Mouse (Mus musculus): ENCODE data around the gene Dbr1. TPM values are rescaled to one million over a fixed set of nuclear protein-coding genes. Genes with fewer than 3 reads are reported as not detected.
"Not testable (repeated sequence)": the region's sequence is repeated elsewhere in the genome, so short reads cannot be mapped to it uniquely, and the experiment has no call there.

Gene Dbr1
- polyA plus RNA-seq, 1 experiment from 2014 or later, result 31.8 TPM

DNA sequence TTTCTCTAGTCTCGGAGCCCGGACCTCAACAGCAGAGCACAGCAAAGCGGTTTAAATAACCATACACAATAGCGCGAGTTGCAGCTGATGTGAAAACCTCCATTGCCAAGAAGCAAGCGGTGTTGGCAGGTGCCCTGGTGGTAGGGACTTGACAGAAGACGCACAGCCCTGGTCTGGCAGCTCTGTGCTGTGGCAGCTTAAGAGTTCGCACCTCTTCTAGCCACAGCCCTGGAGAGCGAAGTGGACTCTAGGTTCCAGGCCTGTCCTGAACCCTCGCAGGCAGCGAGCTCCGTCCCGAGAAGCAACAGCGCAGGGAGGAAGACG, 7.6 kb upstream of the Dbr1 start:
- H3K27me3 ChIP-seq, result peaks cover 8% of the 10 kb centered on the region
- peak overlapping the region; percentile 93 for H3K4me3 ChIP-seq
- H3K36me3 ChIP-seq (ENCODE audit: poor library complexity, severe bottlenecking), result no peaks in the 10 kb centered on the region
- peak overlapping the region; percentile 91 for H3K27ac ChIP-seq
- peak; percentile 63 for ATAC-seq
- peak overlapping the region; percentile 84 for H3K9ac ChIP-seq
- H3K4me1 ChIP-seq, result peaks cover 22% of the 10 kb centered on the region
- H3K9me3 ChIP-seq (replicated peaks), result no peaks in the 10 kb centered on the region
- under 1% methylated on average over 15 of the region's 15 CpGs for WGBS
- H3K4me2 ChIP-seq, result peak overlapping the region; percentile 94

DNA sequence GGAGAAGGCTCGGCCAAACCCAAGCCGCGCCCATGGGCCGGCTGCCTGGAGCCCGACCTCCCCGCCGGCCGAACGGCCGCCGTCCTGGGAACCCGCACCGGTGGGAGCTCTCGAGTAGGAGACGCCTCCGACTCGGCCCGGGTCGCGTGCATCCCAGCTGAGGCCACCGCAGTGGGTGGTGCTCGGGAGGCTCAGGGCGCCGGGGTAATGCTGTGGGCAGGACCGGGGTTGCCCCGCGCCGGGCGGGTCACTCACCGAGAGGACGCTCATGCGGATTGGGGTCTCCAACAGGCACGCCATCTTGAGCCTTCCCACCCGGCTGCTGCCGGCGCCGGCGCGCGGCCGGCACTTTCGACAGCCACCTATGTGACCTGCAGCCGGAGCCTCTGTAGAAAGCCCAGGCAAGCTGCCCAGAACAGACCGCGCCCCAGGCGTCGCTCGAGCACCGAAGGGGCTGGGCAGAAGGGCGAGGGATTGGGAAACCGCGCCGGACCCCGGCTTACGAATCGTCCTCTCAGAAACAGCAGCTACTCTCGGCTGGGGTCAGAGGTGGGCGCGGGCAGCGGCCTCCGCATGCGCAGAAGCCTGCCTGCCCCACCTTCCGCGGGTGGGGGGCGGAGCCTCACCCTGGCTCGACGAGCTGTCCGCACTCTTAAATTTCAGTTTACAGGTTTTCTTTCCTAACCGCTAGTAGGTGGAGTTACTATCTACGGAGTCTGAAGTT, 7.1 kb upstream of the Dbr1 start, which contains the start of gene Armc8:
TSS of gene Armc8 (minus strand) at position 553 of the 724 bp plus-strand sequence.
- ATAC-seq, result peak; percentile 95
- no peaks in the 10 kb centered on the region for H3K36me3 ChIP-seq (ENCODE audit: poor library complexity, severe bottlenecking)
- peaks cover 22% of the 10 kb centered on the region for H3K4me1 ChIP-seq

DNA sequence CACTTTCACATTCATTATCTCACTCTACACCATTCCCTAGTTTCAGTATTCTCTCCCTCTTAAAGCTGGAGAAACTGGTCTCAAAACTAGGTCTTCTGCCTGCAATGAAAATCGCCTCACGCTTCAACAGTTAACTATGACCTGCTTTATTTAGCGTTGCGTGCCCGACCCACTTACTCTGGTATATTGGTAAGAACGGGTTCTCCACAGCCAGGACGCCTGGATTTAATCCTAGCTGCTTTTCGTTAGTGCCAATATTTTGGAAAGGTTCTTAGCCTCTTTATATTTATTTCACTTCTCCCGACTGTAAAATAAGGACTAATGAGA, 6.6 kb upstream of the Dbr1 start:
- Histone ChIP-seq H3K36me3 (ENCODE audit: poor library complexity, severe bottlenecking) (no peaks in the 10 kb centered on the region), H3K27me3 (peaks cover 8% of the 10 kb centered on the region), H3K4me3 (peak overlapping the region; percentile 93), H3K27ac (peak overlapping the region; percentile 91; the same call in 1 of the 2 replicates), H3K4me2 (peak overlapping the region; percentile 94), H3K4me1 (peaks cover 17% of the 10 kb centered on the region), H3K9me3 (replicated peaks) (no peaks in the 10 kb centered on the region), H3K9ac (peak overlapping the region; percentile 84)
- 2% methylated on average over 9 of the region's 9 CpGs for WGBS
- ATAC-seq, result peak; percentile 62; the same call in 1 of the 2 replicates

More for the DNA sequence above, 7.1 kb upstream of the Dbr1 start, which contains the start of gene Armc8:
- H3K9ac ChIP-seq, result peak within 1 kb of the TSS; percentile 84
- under 1% methylated on average over 60 of the region's 70 CpGs for WGBS
- H3K27me3 ChIP-seq, result peaks cover 8% of the 10 kb centered on the region
- peak within 1 kb of the TSS; percentile 93 for H3K4me3 ChIP-seq
- peak within 1 kb of the TSS; percentile 91 for H3K27ac ChIP-seq
- peak within 1 kb of the TSS; percentile 94 for H3K4me2 ChIP-seq
- no peaks in the 10 kb centered on the region for H3K9me3 ChIP-seq (replicated peaks)

DNA sequence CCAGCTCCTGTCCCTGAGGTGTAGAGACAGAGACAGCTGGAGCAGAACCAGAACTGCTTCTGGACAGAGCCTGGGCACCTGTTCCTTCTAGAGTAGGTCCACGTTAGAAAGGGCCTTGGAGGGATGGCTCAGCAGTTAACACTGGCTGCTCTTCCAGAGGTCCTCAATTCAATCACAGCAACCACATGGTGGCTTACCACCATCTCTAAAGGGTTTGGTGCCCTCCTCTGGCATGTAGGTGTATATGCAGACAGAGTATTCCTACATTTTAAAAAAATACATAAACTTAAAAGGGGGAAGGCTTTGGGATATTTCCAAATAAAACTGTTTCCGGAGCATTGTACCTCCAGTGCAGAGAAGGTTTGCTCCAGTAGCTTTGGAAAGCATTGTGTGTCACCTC, 5.1 kb downstream of the Dbr1 start:
- Histone ChIP-seq H3K4me2 (no peak overlapping the region), H3K9me3 (replicated peaks) (no peaks in the 10 kb centered on the region), H3K4me1 (peaks cover 19% of the 10 kb centered on the region), H3K27me3 (no peaks in the 10 kb centered on the region), H3K27ac (no peak overlapping the region), H3K9ac (no peak overlapping the region), H3K4me3 (no peak overlapping the region), H3K36me3 (ENCODE audit: poor library complexity, severe bottlenecking) (peaks cover 56% of the 10 kb centered on the region)
- peak; percentile 65; the same call in 1 of the 2 replicates for ATAC-seq
- 49% methylated on average over 2 of the region's 2 CpGs for WGBS

DNA sequence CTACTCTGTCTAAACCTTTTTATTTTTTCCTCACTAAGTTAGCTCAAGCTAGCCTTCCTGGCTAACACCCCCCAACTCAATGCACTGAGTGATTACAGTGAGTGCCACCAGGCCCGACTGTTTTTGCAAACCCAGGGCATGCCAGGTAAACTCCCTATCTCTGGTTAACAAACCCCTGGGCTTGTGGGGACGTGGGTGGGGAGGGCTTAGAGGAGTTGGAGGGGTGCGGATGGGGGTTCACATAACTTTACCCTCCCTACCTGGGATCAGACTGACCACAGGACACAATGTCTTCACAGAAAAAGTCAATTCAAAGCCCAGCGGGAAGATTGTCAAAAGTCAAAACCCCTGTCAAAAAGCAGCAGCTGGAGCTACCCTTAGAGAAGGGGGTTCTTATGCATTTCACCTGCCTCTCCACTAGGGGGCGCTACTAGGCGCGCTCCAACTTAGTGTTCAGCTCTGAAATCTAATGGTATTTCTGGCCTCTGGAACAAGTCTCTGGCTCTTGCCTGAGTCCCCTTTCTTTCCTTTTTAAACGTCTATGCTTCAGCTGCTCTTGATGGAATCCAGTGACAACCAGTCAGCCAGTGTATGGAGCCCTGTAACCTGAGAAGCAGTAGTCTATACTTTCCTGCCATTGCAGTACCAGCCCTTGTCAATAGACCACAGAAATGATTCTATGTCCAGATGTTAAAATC, 12.1 kb downstream of the Dbr1 start:
- Histone ChIP-seq H3K9me3 (replicated peaks) (no peaks in the 10 kb centered on the region), H3K9ac (no peak overlapping the region), H3K4me1 (no peaks in the 10 kb centered on the region), H3K27ac (no peak overlapping the region), H3K4me2 (no peak overlapping the region), H3K36me3 (ENCODE audit: poor library complexity, severe bottlenecking) (peaks cover 25% of the 10 kb centered on the region), H3K4me3 (no peak overlapping the region), H3K27me3 (no peaks in the 10 kb centered on the region)
- ATAC-seq, result no peak; the same call in 1 of the 2 replicates
- 27% methylated on average over 8 of the region's 8 CpGs for WGBS

DNA sequence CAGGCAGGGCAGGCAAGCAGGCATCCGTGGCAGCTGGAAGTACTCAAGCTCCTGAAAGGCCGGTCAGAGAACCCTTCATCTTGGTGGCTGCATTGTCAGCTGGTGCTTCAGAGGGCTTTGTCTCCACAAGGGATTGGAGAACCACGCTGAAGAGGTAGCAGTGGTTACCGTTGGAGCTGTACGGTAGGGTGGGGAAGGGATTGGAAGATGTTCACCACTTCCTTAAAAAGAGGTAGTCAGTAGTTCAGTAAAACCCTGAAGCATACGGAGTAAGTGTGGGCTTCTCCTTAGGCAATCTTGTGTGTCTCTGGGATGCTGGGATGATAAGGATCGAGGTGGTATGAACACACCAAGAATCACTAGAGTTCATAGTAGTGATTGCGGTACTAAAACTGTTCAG, 15.5 kb downstream of the Dbr1 start:
- H3K4me3 ChIP-seq, result no peak overlapping the region
- no peak overlapping the region for H3K27ac ChIP-seq
- H3K9me3 ChIP-seq (replicated peaks), result no peaks in the 10 kb centered on the region
- WGBS, result 75% methylated on average over 8 of the region's 8 CpGs
- H3K36me3 ChIP-seq (ENCODE audit: poor library complexity, severe bottlenecking), result no peaks in the 10 kb centered on the region
- no peaks in the 10 kb centered on the region for H3K27me3 ChIP-seq
- H3K9ac ChIP-seq, result no peak overlapping the region
- no peaks in the 10 kb centered on the region for H3K4me1 ChIP-seq
- no peak for ATAC-seq
- no peak overlapping the region for H3K4me2 ChIP-seq

DNA sequence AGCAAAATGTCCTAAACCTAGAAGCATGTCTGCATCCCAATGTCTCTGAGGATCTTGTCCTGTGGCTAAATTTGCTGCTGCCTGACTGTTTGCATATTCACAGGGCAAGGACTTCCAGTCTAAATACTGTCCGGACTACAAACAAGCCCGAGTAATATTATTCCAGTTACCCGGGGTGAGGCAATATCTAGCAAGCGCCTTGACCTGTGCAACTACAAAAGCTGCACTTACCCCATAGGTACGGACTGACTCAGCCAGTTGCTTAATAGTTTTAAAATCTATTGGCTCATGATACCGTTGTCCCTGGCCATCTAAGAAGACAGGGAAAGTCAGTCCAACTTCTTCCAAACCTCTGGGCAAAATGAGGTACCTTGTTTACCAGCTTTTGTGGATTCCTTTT, 23.5 kb downstream of the Dbr1 start:
- not testable (repeated sequence) for H3K4me3 ChIP-seq; H3K4me1 ChIP-seq; H3K4me2 ChIP-seq; H3K36me3 ChIP-seq (ENCODE audit: poor library complexity, severe bottlenecking); H3K27ac ChIP-seq; H3K9me3 ChIP-seq (replicated peaks); H3K27me3 ChIP-seq; ATAC-seq; H3K9ac ChIP-seq
- WGBS, result 95% methylated on average over 6 of the region's 6 CpGs

DNA sequence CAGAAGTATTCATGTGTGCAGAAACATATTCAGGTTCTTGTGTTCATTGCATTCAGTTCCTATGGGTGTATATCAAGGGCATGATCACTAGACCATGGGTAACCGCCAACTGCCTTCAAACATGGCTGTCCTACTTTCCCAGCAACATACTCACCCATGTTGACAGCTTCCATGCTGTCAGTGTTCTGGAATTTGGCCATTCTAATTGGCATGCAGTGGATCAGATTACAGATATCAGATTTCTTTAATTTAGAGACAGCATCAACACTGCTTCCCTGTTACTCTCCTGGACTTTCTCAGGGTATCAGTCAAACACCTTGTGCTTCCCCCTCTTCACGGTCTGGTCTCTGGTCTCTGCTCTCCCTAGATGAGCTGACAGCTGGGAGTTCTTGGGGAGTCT, 28.0 kb downstream of the Dbr1 start:
- Histone ChIP-seq H3K9me3 (replicated peaks) (no peaks in the 10 kb centered on the region), H3K9ac (no peak overlapping the region), H3K27me3 (no peaks in the 10 kb centered on the region), H3K4me2 (no peak overlapping the region), H3K36me3 (ENCODE audit: poor library complexity, severe bottlenecking) (no peaks in the 10 kb centered on the region), H3K27ac (no peak overlapping the region), H3K4me3 (no peak overlapping the region), H3K4me1 (no peaks in the 10 kb centered on the region)
- ATAC-seq, result no peak
- WGBS, result 73% methylated on average over 2 of the region's 2 CpGs

DNA sequence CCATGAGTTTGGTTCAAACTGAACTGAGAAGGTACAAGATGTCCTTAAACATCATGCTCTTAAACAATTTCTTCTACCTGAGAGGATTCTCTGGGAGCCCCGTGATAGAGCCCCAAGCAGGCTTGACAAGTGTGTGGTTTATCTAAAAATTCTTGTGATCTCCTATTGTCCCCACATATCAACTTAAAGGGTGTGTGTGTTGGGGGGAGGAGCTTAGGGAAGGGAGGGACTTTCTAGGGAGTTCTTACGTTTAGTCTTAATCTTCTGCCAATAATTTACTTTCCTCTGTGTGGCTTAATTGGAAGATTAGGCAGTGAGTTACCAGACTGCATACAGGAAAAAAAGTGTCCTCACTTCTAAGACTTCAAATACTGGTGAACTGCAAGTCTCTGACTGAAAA, 36.6 kb downstream of the Dbr1 start, which contains the start of gene A4gnt:
TSS of gene A4gnt (plus strand) at position 301 of the 400 bp plus-strand sequence.
- Histone ChIP-seq H3K4me1 (no peaks in the 10 kb centered on the region), H3K4me3 (no peak within 1 kb of the TSS), H3K9ac (no peak within 1 kb of the TSS), H3K36me3 (ENCODE audit: poor library complexity, severe bottlenecking) (no peaks in the 10 kb centered on the region), H3K27me3 (no peaks in the 10 kb centered on the region), H3K9me3 (replicated peaks) (no peaks in the 10 kb centered on the region), H3K27ac (no peak within 1 kb of the TSS), H3K4me2 (no peak within 1 kb of the TSS)
- 49% methylated on average over 2 of the region's 2 CpGs for WGBS
- no peak for ATAC-seq

DNA sequence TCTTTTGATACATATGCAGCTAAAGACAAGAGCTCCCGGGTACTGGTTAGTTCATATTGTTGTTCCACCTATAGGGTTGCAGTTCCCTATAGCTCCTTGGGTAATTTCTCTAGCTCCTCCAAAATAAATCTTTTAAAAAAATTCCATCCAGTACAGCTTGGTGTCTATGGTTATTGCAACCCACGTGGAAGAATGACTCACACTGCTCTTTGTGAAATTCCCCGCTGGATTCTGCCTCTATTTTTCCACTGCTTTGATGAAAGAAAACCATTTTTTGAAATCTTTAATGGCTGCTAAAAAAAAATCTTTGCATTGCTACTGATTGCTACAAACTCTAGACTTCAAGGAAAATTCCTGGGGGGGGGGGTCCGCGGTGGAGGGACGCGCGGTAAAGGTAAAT, 44.1 kb downstream of the Dbr1 start:
- H3K27me3 ChIP-seq, result no peaks in the 10 kb centered on the region
- no peaks in the 10 kb centered on the region for H3K9me3 ChIP-seq (replicated peaks)
- no peak overlapping the region for H3K27ac ChIP-seq
- H3K36me3 ChIP-seq (ENCODE audit: poor library complexity, severe bottlenecking), result no peaks in the 10 kb centered on the region
- no peak overlapping the region for H3K4me2 ChIP-seq
- H3K9ac ChIP-seq, result no peak overlapping the region
- no peaks in the 10 kb centered on the region for H3K4me1 ChIP-seq
- no peak overlapping the region for H3K4me3 ChIP-seq
- ATAC-seq, result no peak
- 93% methylated on average over 8 of the region's 8 CpGs for WGBS

DNA sequence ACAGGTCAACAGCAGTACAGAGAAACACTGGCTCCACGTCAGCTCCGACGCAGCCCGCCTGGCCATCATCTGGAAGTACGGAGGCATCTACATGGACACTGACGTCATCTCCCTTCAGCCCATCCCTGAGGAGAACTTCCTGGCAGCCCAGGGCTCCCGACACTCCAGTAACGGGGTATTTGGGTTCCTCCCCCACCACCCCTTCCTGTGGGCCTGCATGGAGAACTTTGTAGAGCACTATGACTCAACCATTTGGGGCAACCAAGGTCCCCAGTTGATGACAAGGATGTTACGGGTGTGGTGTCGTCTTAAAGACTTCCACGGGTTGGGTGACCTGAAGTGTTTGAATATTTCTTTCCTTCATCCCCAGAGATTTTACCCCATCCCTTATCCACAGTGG, 44.6 kb downstream of the Dbr1 start:
- H3K9ac ChIP-seq, result no peak overlapping the region
- H3K27ac ChIP-seq, result no peak overlapping the region
- no peaks in the 10 kb centered on the region for H3K4me1 ChIP-seq
- WGBS, result 94% methylated on average over 11 of the region's 11 CpGs
- no peaks in the 10 kb centered on the region for H3K27me3 ChIP-seq
- H3K4me2 ChIP-seq, result no peak overlapping the region
- no peak for ATAC-seq
- H3K4me3 ChIP-seq, result no peak overlapping the region
- H3K9me3 ChIP-seq (replicated peaks), result no peaks in the 10 kb centered on the region
- no peaks in the 10 kb centered on the region for H3K36me3 ChIP-seq (ENCODE audit: poor library complexity, severe bottlenecking)

DNA sequence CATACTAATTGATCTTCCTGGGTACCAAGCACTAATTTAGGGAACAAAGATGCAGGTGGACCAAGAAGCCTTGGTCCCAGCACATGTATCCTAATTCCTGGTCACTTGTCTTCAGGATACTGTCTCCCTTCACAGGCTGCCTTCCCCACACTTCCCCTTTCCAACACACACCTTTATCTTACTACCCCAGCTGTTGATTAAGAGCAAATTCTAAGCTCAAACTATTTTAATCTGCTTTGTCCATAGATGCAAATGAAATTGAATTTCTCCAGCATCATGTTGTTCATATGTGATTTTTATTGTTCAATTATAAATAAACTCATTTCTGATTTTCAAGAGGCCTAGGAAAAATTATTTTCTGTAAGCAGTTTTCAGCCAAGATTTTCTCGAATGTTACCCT, 46.4 kb downstream of the Dbr1 start:
- Histone ChIP-seq H3K4me1 (no peaks in the 10 kb centered on the region), H3K4me2 (no peak overlapping the region), H3K9me3 (replicated peaks) (no peaks in the 10 kb centered on the region), H3K9ac (no peak overlapping the region), H3K4me3 (no peak overlapping the region), H3K27ac (no peak overlapping the region), H3K27me3 (no peaks in the 10 kb centered on the region), H3K36me3 (ENCODE audit: poor library complexity, severe bottlenecking) (no peaks in the 10 kb centered on the region)
- 78% methylated on average over 1 of the region's 1 CpGs for WGBS
- ATAC-seq, result no peak
